Mouse (Mus musculus) kidney, adult 11 months (tissue): ENCODE results near the gene Tmem219.

Experiments
- DNase-seq: peaks from one replicate; pipeline ENCODE4 v3.0.0; 2022

Gene Tmem219

DNA sequence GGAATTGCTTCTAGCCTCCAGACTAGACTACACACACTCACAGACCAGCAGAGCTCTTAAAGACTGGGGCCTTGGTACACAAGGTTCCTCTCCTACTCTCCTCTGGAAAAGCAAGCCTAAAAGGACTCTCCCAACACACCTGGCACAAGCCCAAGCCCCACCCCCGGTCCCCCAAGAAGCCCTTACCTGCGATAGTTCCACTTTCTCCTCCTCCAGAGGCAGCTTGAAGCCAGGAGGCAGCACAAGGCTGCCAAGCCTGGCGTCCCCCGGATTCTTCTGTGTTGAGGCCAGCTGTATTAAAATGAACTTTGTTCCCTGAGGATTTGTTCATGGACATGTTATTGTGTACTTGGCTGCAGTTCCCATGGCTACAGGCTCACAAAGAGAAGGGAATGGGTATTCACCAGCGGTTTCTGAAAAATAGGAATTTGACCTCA lies at the start of gene Tmem219:
Gene Tmem219 (minus strand): TSS at position 294 of the 437 bp plus-strand sequence.
- peak; percentile 91 for DNase-seq

DNA sequence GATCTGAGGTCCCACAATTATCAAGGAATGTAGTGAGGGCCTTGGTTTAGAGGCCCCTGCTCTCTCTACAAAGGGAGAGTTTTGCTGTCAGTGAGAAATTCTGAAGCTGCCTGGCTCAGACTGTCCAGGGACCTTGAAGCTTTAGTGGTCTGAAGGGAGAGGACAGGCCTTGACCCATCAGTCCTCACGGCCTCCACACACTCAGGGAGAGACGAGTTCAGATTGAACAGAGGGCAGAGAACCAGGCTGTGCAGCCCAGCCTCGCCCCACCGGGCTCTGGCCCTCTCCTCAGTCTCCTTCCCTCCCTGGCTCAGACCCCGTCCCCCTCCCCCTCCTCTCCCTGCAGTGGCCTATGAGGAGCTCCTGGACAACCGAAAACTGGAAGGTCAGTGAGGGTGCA lies 44.6 kb upstream of the Tmem219 start:
- no peak for DNase-seq

DNA sequence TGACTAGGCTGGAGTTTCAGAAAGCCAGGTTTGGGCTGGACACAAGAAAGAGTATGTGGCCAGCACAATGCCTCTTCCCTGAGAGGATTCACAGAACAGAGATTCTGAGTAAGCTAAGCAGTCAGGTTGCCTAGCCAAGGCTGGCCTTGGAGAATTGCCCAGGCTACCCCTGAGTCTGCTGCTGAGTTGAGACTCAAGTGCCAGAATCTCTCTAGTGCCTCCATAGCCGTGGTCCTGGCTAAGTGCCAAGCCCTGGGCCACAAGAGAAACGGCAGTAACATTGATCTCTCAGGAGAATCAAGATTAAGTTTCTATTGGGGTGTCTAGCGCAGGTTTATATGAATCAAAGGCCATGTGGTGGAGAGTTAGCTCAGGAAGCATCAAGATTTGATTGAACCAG lies 42.9 kb upstream of the Tmem219 start:
- DNase-seq: no peak

DNA sequence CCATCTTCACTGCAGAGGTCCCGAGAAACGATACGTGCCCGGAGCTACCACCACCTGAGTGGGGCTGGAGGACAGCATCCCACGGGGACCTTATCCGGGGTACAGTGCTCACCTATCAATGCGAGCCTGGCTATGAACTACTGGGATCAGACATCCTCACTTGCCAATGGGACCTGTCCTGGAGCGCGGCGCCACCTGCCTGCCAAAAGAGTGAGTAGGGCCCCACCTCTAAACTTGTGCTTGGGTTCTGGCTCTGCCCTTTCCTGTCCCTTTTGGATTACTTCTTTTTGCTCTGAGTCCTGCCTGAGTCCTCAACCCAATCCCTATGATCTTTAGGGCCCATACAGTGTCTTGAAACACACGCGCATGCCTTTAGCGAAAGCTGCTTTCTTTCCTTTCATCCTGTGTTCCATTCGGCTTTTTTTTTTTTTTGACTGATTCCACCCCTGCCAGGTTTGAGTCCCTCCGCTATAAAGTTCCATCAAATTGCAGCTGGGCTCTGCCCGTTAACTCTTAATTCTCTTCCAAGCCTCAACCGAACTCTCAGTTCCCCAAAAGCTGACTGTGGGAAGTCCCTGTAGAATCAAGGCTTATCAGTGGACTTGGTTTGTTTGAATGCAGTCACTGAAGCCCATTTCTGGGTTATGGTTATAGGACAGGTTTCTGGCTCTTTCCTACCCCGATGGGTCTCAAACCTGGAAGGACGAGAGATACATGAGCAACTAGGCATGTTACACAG lies 41.0 kb upstream of the Tmem219 start:
- peak; percentile 38 for DNase-seq

DNA sequence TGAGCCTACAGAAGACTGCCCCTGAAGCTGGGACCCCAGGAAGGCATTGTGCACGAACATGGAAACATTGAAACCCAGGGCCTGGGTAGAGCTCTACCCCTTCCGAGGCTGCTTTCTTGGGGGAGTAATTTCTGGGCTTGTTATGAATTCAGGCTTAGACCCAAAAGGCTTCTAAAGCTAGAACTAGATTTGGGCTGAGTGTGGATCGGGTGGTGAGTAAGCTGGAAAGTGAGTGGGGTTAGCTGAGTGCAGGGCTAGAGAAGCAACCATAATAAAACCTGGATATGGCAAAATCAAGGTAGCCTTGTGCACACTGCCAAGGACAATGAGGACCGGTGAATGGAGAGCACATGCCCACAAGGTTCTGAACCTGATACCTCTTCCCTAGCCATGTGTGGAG lies 39.2 kb upstream of the Tmem219 start:
- DNase-seq: no peak

DNA sequence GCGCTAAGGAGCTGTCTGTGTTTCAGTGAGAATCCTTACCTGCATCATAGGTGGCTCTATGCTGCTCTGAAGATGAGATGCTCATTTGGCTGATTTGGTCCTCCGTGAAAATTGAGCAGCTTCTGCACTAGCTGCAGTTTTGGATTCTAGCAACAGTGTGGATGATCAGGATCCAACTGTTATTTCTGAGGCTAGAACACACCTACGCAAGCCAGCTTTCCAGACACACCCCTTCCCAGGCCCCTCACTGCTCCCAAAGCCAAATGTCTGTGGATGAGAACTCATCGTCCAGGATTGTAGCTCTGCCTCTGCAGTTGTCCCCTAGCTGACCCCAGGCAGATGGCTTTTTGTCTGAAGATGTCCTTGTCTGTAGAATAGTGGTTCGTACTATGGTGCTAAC lies 38.4 kb upstream of the Tmem219 start:
- no peak for DNase-seq

DNA sequence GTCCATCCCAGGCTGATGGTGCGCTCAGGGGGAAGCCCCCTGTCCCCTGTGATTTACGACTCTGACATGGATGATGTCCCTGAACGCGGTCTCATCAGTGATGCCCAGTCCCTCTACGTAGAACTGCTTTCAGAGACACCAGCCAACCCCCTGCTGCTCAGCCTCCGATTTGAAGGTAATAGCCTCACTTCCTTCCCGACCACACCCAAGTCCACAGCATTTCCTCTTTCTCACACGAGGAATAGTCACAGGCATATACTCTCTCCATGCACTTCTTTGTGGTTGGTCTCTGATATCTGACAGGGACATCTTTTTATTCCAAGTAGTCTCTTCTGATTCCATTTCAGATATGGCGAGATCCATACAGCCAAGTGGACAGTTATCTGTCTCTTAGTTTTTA lies 37.1 kb upstream of the Tmem219 start:
- DNase-seq: no peak

DNA sequence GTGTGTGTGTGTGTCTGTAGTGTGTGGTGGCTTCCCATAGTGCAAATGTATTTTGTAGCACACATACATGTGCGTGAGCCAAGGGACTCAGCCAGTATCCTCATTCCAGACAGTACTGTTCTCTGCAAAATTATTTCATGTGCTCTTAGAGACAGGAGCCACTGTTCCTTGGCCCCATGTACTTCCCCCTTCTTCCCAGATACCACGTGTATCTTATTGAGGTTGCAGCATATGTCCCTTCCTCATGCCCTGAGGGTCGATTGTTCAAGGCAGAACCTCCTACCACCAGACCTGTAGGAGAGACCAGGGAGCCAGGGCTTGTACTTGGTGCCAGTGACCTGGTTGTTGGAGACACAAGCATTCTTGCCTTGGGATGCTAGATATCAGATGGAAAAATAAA lies 32.4 kb upstream of the Tmem219 start:
- DNase-seq: no peak

DNA sequence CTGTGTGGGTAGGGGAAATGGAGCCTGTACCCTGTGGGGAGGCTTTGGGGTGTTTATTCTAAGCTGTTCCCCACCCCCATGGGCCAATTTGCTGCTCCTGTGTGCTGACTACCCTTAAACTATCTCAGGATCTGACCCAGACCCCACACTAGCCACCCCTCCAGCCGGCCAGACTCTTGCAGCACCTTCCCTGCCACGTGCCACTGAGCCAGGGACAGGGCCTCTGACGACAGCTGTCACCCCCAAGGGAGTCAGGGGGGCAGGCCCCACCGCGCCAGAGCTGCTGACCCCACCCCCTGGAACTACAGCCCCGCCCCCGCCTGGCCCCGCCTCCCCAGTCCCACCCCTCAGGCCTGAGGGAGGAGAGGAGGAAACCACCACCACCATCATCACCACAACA lies 29.9 kb upstream of the Tmem219 start:
- no peak for DNase-seq

DNA sequence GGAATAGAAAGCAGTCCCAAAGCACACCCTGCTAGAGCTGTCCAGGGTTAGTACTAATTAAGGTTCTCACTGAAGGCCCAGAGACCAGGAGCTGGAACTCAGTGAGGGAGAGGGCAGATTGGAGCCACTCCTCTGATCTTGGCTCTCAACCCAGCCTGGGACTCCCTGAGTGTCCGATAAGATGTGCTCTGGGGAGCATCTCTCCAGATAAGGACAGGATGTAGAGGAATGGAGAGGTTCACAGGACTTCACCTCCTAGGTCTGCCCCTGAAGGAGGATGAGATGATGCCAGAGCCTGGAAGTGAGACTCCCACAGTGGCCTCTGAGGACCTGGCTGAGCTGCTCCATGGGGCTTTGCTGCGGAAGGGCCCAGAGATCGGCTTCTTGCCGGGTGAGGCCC lies 29.0 kb upstream of the Tmem219 start:
- DNase-seq: no peak

DNA sequence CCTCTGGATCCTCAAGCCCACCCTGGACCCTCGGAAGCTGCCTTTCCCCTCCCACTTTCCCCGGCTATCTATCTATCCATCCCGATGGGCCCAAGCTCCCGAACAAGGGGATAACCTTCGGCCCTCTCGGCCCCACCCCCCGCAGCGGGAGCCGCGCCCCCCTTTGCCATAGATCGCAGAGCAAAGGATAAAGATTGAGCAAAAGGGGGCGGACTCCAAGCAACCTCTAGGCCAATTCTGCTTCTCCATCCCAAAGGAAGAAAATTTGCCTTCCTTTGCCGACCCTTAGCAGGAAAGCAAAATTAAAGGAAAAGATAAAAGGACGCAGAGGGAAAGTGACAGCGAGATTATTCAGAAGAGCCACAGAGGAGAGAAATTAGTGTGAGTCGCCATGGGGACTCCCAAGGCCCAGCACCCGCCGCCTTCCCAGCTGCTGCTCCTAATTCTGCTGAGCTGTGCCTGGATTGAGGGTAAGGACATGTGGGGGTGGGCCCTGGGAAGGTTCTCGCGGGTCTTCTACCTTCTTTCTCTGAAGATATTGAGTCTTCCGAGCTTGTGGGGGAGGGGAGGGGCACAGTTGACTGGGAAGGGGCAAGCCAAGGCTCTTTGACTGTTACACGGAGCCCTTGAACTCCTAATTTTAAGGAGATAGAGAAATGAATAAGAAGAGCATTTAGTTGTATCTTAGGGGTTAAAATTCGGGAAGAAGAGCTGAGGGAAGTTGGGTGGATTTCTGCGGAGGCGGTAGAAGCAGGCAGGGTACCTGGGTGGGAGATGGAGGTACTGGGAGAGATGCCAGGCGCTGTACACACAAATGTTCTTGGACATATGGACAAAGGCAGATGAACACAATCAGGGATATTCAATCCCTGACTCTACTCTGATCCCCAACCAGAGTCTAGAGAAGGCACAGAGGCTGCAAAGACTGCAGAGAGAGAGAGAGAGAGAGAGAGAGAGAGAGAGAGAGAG lies 28.2 kb upstream of the Tmem219 start:
- DNase-seq: no peak

DNA sequence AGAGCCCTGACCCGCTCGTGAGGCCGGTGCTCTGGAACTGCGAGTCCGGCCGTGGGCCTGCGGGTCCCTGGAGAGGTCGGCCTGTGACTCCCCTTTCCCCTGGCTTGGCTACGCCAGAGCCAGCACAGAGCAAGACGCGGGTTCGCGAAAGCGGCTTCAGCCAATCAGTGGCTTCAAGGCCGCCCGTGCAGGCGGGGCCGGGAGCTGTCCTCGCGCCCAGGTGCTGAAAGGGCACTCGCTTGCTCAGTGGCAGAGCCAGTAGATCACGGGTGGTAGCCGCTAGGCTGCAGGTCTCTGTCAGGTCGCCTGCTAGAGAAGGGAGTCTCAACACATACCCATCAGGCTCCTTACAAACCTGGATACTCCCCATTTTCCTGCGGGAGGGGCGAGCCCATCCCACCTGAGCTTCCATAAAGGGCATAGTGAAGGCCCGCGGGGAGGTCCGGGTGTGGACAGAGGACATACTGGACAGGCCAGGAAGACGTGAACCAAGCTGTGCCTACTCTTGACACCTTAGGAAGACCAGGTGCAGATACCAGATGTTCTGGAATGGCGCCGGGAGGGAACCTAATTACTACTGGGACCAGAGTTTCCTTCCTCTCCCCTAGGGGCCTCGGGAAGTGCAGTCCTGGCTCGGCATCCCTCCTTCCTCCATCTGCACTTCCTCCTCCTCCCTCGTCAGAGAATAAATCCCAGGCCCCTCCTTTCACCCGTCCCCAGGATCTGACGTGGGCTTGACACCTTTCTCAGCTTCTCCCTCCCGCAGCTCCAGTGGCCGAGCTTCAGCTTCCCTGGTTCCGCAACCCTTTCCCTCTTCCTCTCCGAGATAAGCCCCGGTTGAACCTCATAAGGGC lies 27.3 kb upstream of the Tmem219 start, which contains the start of gene Sez6l2:
Gene Sez6l2 (plus strand): TSS at position 771 of the 854 bp plus-strand sequence.
- DNase-seq: peak; percentile 77

DNA sequence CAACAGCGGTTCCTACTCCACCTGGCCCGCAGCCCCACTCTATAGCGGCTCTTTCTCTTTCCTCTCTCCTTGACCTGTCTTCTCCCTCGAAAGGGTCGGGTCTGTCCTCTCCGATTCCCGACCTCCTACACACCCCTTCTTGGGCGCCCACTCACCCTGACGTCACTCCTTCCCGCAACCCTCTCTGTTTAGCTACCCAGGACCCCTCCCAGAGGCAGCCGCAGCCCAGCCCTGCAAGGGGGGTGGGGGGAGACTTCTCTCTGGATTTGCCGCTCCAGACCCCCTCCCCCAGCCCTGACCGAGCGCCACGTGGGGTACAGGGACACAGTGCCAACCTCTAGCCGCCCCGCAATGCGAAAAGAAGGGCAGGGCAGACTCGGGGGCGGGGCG lies 26.7 kb upstream of the Tmem219 start, which contains the start of gene Asphd1:
Gene Asphd1 (minus strand): TSS at position 180 of the 390 bp plus-strand sequence.
- no peak for DNase-seq

DNA sequence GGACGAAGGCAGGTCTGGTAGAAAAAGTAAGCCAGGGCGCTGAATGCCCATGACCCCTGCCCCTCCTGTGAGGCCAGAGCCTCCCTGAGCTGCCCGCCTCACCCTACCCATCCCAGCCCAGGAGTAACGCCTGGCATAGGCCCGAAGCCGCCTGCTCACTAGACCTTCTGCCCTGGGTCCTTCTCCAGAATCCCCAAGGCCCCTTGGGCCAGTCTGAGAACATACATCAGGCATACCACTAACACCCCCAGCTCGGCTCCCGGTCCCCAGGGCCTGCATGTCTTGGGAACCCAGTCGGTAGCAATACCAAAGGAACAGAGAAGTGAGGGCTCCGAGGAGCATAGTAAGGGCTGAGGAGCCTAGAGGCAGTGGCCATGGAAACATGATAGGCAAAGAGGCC lies 25.9 kb upstream of the Tmem219 start:
- no peak for DNase-seq

DNA sequence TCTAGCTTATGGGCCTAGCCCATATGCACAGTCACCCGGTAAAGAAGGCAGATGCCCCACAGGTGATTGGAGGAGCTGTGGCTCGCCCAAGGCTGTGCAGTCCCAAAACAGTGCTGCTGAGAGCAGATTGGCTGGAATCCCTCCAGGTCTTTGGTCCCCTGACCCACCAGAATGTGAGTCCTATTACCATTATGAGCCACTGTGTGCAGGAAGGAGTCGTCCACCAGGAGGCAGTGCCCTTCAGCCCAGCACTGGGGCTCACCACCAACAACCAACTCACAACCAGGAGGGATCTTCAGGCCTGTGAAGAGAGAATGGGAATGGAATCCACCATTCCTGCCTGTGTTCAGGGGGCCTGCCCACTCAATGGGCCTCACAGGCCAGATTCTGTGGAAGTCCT lies 23.8 kb upstream of the Tmem219 start:
- no peak for DNase-seq

DNA sequence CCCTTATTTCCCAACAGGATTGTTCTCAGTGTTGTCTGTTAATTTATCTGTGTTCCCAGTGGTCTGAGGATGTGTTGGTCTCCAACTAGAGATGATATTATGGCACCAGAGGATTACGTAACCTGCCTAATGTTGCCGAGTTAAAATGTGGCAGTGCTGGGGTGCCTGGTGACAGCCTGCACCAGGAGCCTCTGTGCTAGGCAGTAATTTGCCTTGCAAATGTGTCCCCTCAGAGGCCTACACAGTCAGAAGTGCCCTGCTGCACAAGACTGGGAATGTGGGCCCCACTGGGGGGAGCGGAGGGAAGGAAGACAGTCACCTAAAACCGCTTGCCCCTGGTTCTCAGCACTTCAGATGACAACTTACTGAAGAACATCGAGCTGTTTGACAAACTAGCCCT lies 19.1 kb upstream of the Tmem219 start:
- DNase-seq: no peak

DNA sequence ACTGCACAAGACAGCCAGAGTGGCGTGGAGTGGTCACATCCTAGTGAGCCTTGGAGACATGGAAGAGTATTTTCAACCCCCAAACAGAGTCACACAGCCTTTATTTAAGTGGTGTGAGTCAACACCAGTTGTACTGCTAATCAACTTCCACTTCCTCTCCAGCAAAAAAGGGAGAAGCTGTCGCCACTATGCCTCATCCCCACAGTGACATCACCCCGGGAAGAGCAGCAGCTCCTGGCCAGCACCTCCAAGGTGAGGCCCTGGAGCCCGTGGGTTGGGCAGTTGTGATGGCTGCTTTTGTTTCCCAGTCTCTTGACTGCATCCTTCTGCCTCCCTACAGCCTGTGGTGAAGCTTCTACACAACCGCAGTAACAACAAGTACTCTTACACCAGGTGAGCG lies 18.5 kb upstream of the Tmem219 start:
- no peak for DNase-seq

DNA sequence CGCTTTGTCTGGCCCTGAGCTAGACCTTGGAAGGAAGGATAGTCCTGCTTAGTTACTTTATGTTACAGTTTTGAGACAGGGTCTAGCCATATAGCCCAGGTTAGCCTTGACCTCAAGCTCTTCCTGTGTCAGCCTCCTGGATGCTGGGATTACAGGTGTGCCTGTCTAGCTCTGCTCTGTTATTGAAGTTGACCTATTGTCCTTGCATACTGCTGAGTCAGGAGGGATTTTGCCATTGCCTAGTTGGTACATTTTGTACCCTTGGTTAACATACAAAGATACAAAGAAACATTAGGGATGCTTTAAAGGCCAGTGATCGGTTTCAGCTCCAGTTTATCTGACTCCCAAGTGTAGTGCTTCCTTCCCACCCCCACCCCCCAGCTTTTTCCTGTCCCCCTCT lies 9.9 kb upstream of the Tmem219 start:
- DNase-seq: no peak

DNA sequence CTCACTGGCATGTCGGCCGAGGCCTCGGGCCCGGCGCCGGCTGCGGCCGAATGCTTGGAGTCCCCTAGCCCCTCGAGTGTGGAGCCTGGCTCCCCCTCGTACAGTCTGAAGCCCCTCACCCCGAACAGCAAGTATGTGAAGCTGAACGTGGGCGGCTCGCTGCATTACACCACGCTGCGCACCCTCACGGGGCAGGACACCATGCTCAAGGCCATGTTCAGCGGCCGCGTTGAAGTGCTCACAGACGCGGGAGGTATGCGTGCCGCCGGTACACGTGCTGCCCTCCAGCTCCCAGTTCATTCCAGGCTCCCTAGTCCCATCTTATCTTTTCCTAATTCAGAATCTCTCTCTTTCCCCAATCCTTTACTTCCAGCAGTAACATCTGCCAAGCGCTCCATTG lies 6.3 kb upstream of the Tmem219 start:
- DNase-seq: no peak

DNA sequence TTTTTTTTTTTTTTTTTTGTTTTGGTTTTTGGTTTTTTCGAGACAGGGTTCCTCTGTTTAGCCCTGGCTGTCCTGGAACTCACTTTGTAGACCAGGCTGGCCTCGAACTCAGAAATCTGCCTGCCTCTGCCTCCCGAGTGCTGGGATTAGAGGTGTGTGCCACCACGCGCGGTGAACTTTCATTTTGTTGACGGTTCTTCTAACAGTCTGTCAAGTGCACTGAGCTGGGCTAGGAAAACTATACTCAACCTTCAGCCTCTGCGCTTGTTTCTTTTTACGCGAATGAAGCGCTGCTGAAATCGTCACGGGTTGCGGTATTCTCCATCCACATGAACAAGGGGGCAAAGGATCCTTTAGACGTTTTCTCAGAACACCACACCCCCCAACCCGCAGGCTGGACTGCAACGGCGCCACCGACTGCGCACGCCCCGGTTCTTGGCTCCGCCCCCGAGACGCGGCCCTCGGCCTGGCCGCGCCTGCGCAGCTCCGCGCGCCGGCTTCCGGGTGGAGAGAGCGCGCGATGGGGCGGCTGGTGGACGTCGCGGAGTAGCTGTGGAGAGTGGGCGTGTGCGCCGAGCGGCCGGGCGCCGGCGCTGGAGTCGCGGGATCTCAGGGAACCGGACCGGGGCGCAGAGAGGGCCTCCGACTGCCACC lies 5.8 kb upstream of the Tmem219 start, which contains the start of gene Kctd13:
Gene Kctd13 (plus strand): TSS at position 496 of the 654 bp plus-strand sequence.
- DNase-seq: peak; percentile 92

DNA sequence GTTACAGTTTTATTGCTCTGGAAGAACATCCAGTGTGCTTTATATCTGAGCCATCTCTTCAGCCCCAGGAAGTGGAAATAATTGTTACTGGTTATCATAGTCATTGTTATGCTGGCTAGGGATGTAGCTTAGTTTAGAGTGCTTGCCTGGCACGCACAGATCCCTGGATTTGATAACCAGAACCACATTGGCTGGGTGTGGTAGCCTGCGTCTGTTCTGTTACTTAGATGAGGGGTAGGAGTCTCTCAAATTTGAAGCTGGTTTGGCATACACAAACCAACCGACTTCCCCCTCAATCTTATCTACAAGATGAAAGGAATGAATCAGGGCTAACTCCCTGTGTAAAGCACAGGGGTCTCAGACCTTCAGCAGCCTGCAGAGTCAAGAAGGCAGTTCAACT lies 3.6 kb upstream of the Tmem219 start:
- no peak for DNase-seq

DNA sequence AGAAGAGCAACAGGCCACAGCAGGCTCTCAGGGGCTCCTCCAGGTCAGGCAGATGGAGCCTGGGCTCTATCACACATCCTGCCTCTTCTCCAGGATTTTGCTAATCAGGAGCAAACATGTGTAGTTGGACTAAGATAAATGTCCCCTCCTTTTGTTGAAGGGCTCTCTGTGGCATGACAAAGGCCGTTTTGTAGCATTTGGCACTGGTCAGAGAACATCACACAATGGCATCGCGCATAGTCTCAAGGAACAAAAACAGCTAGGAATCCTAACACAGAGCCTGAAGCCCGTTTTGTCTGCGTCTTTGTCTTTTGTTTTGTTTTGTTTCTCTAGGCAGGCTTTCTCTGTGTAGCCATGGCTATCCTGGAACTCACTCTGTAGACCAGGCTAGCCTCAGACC lies 1.3 kb upstream of the Tmem219 start:
- no peak for DNase-seq
